Mouse (Mus musculus): ENCODE measurements around the gene Gm5580. TPM values are rescaled to one million over a fixed set of nuclear protein-coding genes. Genes with fewer than 3 reads are reported as not detected.
"Not testable (repeated sequence)": the region's sequence is repeated elsewhere in the genome, so short reads cannot be mapped to it uniquely, and the experiment has no call there.

The Gm5580 gene
- not detected in 2 replicates for polyA plus RNA-seq (2012; ENCODE audit: insufficient read depth, insufficient read length, missing spikeins)

GRCm38 (mm10) chr6:116550841-116551240 is at the start of gene Gm5580:
Gene Gm5580, plus strand, starts transcription at chr6:116551141.
- not testable (repeated sequence) for H3K27ac ChIP-seq (ENCODE audit: insufficient read depth, low read depth, low read length); H3K4me3 ChIP-seq (ENCODE audit: insufficient read depth, low read length)

GRCm38 (mm10) chr6:116506302-116507003 is 44.5 kb upstream of the Gm5580 start, which contains the start of gene Olfr212:
Gene Olfr212, plus strand, starts transcription at chr6:116506516.
- H3K4me1 ChIP-seq (ENCODE audit: control insufficient read depth, insufficient read depth, low read length); H3K27ac ChIP-seq (ENCODE audit: insufficient read depth, low read depth, low read length); H3K4me3 ChIP-seq (ENCODE audit: insufficient read depth, low read length): not testable (repeated sequence)

More at GRCm38 (mm10) chr6:116550841-116551240, at the start of gene Gm5580:
- H3K4me1 ChIP-seq (ENCODE audit: control insufficient read depth, insufficient read depth, low read length): not testable (repeated sequence)

- Histone ChIP-seq H3K27ac (ENCODE audit: insufficient read depth, low read depth, low read length) (no peak overlapping the region), H3K4me3 (ENCODE audit: insufficient read depth, low read length) (no peak overlapping the region), H3K4me1 (ENCODE audit: control insufficient read depth, insufficient read depth, low read length) (no peaks in the 10 kb centered on the region)
- TF ChIP-seq POLR2A (IDR thresholded peaks at IDR 0.05; ENCODE audit: borderline replicate concordance, low read depth, low read length) (no peak), CTCF (IDR thresholded peaks at IDR 0.05; ENCODE audit: low read depth, low read length) (no peak)
These were observed 36.1 kb upstream of the Gm5580 start for GRCm38 (mm10) chr6:116514832-116515231.

- no peaks in the 10 kb centered on the region for H3K4me1 ChIP-seq (ENCODE audit: control insufficient read depth, insufficient read depth, low read length)
These were observed 12.8 kb upstream of the Gm5580 start, which contains the start of gene Olfr213 for GRCm38 (mm10) chr6:116538156-116538555. Gene Olfr213, plus strand, starts transcription at chr6:116538456.

GRCm38 (mm10) chr6:116542500-116542899 is 8.4 kb upstream of the Gm5580 start:
- TF ChIP-seq POLR2A (IDR thresholded peaks at IDR 0.05; ENCODE audit: borderline replicate concordance, low read depth, low read length) (no peak), CTCF (IDR thresholded peaks at IDR 0.05; ENCODE audit: low read depth, low read length) (no peak)
- H3K4me1 ChIP-seq (ENCODE audit: control insufficient read depth, insufficient read depth, low read length): no peaks in the 10 kb centered on the region
- no peak overlapping the region for H3K4me3 ChIP-seq (ENCODE audit: insufficient read depth, low read length)
- H3K27ac ChIP-seq (ENCODE audit: insufficient read depth, low read depth, low read length): no peak overlapping the region

More at GRCm38 (mm10) chr6:116538156-116538555, 12.8 kb upstream of the Gm5580 start, which contains the start of gene Olfr213:
- TF ChIP-seq POLR2A (IDR thresholded peaks at IDR 0.05; ENCODE audit: borderline replicate concordance, low read depth, low read length) (no peak), CTCF (IDR thresholded peaks at IDR 0.05; ENCODE audit: low read depth, low read length) (no peak)
- Histone ChIP-seq H3K4me3 (ENCODE audit: insufficient read depth, low read length) (no peak within 1 kb of the TSS), H3K27ac (ENCODE audit: insufficient read depth, low read depth, low read length) (no peak within 1 kb of the TSS)

GRCm38 (mm10) chr6:116553935-116554334 is 3.0 kb downstream of the Gm5580 start, which contains the start of gene Olfr214:
Gene Olfr214, plus strand, starts transcription at chr6:116554235.
- TF ChIP-seq CTCF (IDR thresholded peaks at IDR 0.05; ENCODE audit: low read depth, low read length) (no peak), POLR2A (IDR thresholded peaks at IDR 0.05; ENCODE audit: borderline replicate concordance, low read depth, low read length) (no peak)
- Histone ChIP-seq H3K27ac (ENCODE audit: insufficient read depth, low read depth, low read length) (no peak within 1 kb of the TSS), H3K4me1 (ENCODE audit: control insufficient read depth, insufficient read depth, low read length) (no peaks in the 10 kb centered on the region), H3K4me3 (ENCODE audit: insufficient read depth, low read length) (no peak within 1 kb of the TSS)

GRCm38 (mm10) chr6:116554952-116555351 is 4.0 kb downstream of the Gm5580 start:
- Histone ChIP-seq H3K4me1 (ENCODE audit: control insufficient read depth, insufficient read depth, low read length) (no peaks in the 10 kb centered on the region), H3K27ac (ENCODE audit: insufficient read depth, low read depth, low read length) (no peak overlapping the region), H3K4me3 (ENCODE audit: insufficient read depth, low read length) (no peak overlapping the region)
- no peak for TF ChIP-seq POLR2A (IDR thresholded peaks at IDR 0.05; ENCODE audit: borderline replicate concordance, low read depth, low read length)
- TF ChIP-seq CTCF (IDR thresholded peaks at IDR 0.05; ENCODE audit: low read depth, low read length): no peak

- H3K27ac ChIP-seq (ENCODE audit: insufficient read depth, low read depth, low read length): no peak overlapping the region
- no peak overlapping the region for H3K4me3 ChIP-seq (ENCODE audit: insufficient read depth, low read length)
- no peak for TF ChIP-seq POLR2A (IDR thresholded peaks at IDR 0.05; ENCODE audit: borderline replicate concordance, low read depth, low read length)
- no peak for TF ChIP-seq CTCF (IDR thresholded peaks at IDR 0.05; ENCODE audit: low read depth, low read length)
- H3K4me1 ChIP-seq (ENCODE audit: control insufficient read depth, insufficient read depth, low read length): no peaks in the 10 kb centered on the region
These were observed 18.9 kb downstream of the Gm5580 start for GRCm38 (mm10) chr6:116569834-116570233.

- TF ChIP-seq CTCF (IDR thresholded peaks at IDR 0.05; ENCODE audit: low read depth, low read length): no peak
- TF ChIP-seq POLR2A (IDR thresholded peaks at IDR 0.05; ENCODE audit: borderline replicate concordance, low read depth, low read length): no peak
- Histone ChIP-seq H3K4me3 (ENCODE audit: insufficient read depth, low read length) (no peak within 1 kb of the TSS), H3K4me1 (ENCODE audit: control insufficient read depth, insufficient read depth, low read length) (no peaks in the 10 kb centered on the region), H3K27ac (ENCODE audit: insufficient read depth, low read depth, low read length) (no peak within 1 kb of the TSS)
These were observed 33.2 kb downstream of the Gm5580 start, which contains the start of gene Olfr215 for GRCm38 (mm10) chr6:116584095-116584494. Gene Olfr215, minus strand, starts transcription at chr6:116584195.

GRCm38 (mm10) chr6:116600969-116601368 is 50.0 kb downstream of the Gm5580 start:
- not testable (repeated sequence) for H3K4me1 ChIP-seq (ENCODE audit: control insufficient read depth, insufficient read depth, low read length); H3K4me3 ChIP-seq (ENCODE audit: insufficient read depth, low read length); H3K27ac ChIP-seq (ENCODE audit: insufficient read depth, low read depth, low read length)

Other genes starting within 250 kb of the Gm5580 start
- gene March8, start 213.1 kb upstream of the Gm5580 start, polyA plus RNA-seq (2012; ENCODE audit: insufficient read depth, insufficient read length, missing spikeins): 32.1 and 33.3 TPM in 2 replicates
- gene Alox5, start 90.0 kb upstream of the Gm5580 start, polyA plus RNA-seq (2012; ENCODE audit: insufficient read depth, insufficient read length, missing spikeins): 43.6 and 46.3 TPM in 2 replicates
- gene Olfr211, start 62.0 kb upstream of the Gm5580 start, polyA plus RNA-seq (2012; ENCODE audit: insufficient read depth, insufficient read length, missing spikeins): not detected in 2 replicates
- gene Olfr212, start 44.6 kb upstream of the Gm5580 start, polyA plus RNA-seq (2012; ENCODE audit: insufficient read depth, insufficient read length, missing spikeins): not detected in 2 replicates
- not detected in 2 replicates for gene Olfr213, start 12.7 kb upstream of the Gm5580 start, polyA plus RNA-seq (2012; ENCODE audit: insufficient read depth, insufficient read length, missing spikeins)
- gene Olfr214, start 3.1 kb downstream of the Gm5580 start, polyA plus RNA-seq (2012; ENCODE audit: insufficient read depth, insufficient read length, missing spikeins): not detected in 2 replicates
- not detected in 2 replicates for gene Olfr215, start 33.1 kb downstream of the Gm5580 start, polyA plus RNA-seq (2012; ENCODE audit: insufficient read depth, insufficient read length, missing spikeins)
- gene Zfp422, start 77.9 kb downstream of the Gm5580 start, polyA plus RNA-seq (2012; ENCODE audit: insufficient read depth, insufficient read length, missing spikeins): 26.7 and 31.5 TPM in 2 replicates
- 0.61 TPM in 1 of 2 replicates, not detected in the other for gene Depp1, start 99.5 kb downstream of the Gm5580 start, polyA plus RNA-seq (2012; ENCODE audit: insufficient read depth, insufficient read length, missing spikeins)
- 388 and 401 TPM in 2 replicates for gene Rassf4, start 122.8 kb downstream of the Gm5580 start, polyA plus RNA-seq (2012; ENCODE audit: insufficient read depth, insufficient read length, missing spikeins)
- gene Tmem72, start 165.8 kb downstream of the Gm5580 start, polyA plus RNA-seq (2012; ENCODE audit: insufficient read depth, insufficient read length, missing spikeins): 0.09 TPM in 1 of 2 replicates, not detected in the other